Mouse (Mus musculus): ENCODE results near the gene Mycbpap.

- TF ChIP-seq CTCF (IDR thresholded peaks at IDR 0.05; ENCODE audit: low read depth) (no peak), EP300 (optimal IDR thresholded peaks at IDR 0.05) (no peak)
Measured at GRCm38 (mm10) chr11:94481963-94482362, 39.6 kb downstream of the Mycbpap start.
